Mouse (Mus musculus) heart, embryonic 10.5 days (tissue): ENCODE results near the gene Filip1l. TPM values are rescaled to one million over a fixed set of nuclear protein-coding genes. Genes with fewer than 3 reads are reported as not detected.
A peak's percentile ranks its signal among the peaks of the same experiment; 100 is the strongest.

Experiments used
- DNase-seq: peaks from one replicate; pipeline ENCODE4 v3.0.0-alpha.2; 2017; ENCODE audit warnings: low spot score
- H3K27ac ChIP-seq: fragments of 300-500 bp; sonication (generic); 2 replicates; pipeline ENCODE4 v1.5.1; 2016; ENCODE audit warnings: mild to moderate bottlenecking
- H3K27me3 ChIP-seq: fragments of 300-500 bp; sonication (generic); 2 replicates; pipeline ENCODE4 v1.6.1; 2016; ENCODE audit warnings: mild to moderate bottlenecking; ENCODE audit not compliant: poor library complexity, insufficient read depth, severe bottlenecking
- H3K36me3 ChIP-seq: fragments of 300-500 bp; sonication (generic); 2 replicates; pipeline ENCODE4 v1.6.1; 2016; ENCODE audit warnings: mild to moderate bottlenecking, moderate library complexity
- H3K4me1 ChIP-seq: fragments of 300-500 bp; sonication (generic); 2 replicates; pipeline ENCODE4 v1.6.1; 2016; ENCODE audit warnings: mild to moderate bottlenecking
- H3K4me3 ChIP-seq: fragments of 300-500 bp; sonication (generic); 2 replicates; pipeline ENCODE4 v1.5.1; 2016; ENCODE audit warnings: mild to moderate bottlenecking, moderate library complexity
- H3K9me3 ChIP-seq: fragments of 300-500 bp; sonication (generic); 2 replicates; pipeline ENCODE4 v1.6.1; 2016; ENCODE audit warnings: mild to moderate bottlenecking, moderate library complexity
- WGBS: fragments of 180-500 bp; shearing (Covaris S2); methylation state at CpG from one replicate; pipeline ENCODE4 v1.1.7; 2016; 5-methylcytosine and 5-hydroxymethylcytosine counted together
- polyA plus RNA-seq: library from polyadenylated mRNA; unstranded; fragments of >200 nt; fragmentation: Nextera tagmentation; extraction: Ambion mirVana; gene quantifications from 2 replicates; pipeline ENCODE4 v1.2.1, GENCODE M21; 2016

The Filip1l gene
- polyA plus RNA-seq, 1 experiment from 2014 or later: 20.3 TPM

DNA sequence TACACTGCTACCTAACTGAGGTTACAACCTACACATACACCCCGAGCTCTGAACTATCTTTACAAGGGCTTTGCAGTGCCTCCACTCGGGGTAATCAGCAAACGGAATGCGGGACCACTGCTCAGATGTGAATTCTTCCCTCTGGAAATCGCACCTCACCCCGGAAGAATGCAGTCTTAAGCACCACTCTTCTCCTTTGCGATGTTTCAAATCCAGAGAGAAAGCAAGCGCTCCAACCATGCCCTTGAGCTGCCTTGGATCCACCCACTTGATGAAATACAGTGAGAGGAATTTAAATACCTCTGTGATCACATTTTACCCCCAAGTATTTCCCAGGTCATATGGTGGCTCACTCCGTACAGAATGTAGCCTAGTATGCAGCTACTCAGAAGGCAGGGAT lies 64.1 kb downstream of the Filip1l start:
- Histone ChIP-seq H3K9me3 (no peaks in the 10 kb centered on the region), H3K4me3 (no peak overlapping the region), H3K36me3 (no peaks in the 10 kb centered on the region), H3K27ac (peak overlapping the region; percentile 62; the same call in 1 of the 2 replicates), H3K4me1 (peaks cover 38% of the 10 kb centered on the region), H3K27me3 (no peaks in the 10 kb centered on the region)
- 34% methylated on average over 9 of the region's 9 CpGs for WGBS
- DNase-seq: no peak

GRCm38 (mm10) chr16:57417955-57418354 lies 65.1 kb downstream of the Filip1l start:
- DNase-seq: no peak
- Histone ChIP-seq H3K27me3 (no peaks in the 10 kb centered on the region), H3K9me3 (no peaks in the 10 kb centered on the region), H3K4me1 (peaks cover 42% of the 10 kb centered on the region), H3K27ac (no peak overlapping the region), H3K36me3 (no peaks in the 10 kb centered on the region), H3K4me3 (no peak overlapping the region)
- 79% methylated on average over 1 of the region's 1 CpGs for WGBS

DNA sequence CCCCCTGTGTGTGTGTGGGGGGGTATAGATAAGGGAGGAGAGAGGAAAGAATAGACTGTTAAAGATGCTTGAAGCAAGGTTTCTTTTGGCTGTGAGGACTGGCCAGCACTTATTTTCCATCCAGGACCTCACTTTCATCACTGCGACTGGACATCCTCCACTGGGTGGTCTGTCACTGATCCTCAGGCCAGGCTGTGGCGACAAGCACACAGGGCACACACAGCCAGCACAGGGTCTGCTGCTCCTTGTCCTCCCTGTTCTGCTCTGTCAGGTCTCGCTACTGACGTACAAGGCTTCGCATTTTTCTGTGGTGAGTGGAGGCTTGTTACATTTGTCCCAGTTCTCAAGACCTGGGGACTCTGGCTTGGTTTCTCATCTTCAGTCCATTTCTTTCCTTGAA lies 66.4 kb downstream of the Filip1l start:
- Histone ChIP-seq H3K9me3 (no peaks in the 10 kb centered on the region), H3K27ac (peak overlapping the region; percentile 72), H3K4me3 (no peak overlapping the region), H3K27me3 (no peaks in the 10 kb centered on the region), H3K36me3 (no peaks in the 10 kb centered on the region), H3K4me1 (peaks cover 46% of the 10 kb centered on the region)
- WGBS: 21% methylated on average over 5 of the region's 5 CpGs
- DNase-seq: peak; percentile 78

DNA sequence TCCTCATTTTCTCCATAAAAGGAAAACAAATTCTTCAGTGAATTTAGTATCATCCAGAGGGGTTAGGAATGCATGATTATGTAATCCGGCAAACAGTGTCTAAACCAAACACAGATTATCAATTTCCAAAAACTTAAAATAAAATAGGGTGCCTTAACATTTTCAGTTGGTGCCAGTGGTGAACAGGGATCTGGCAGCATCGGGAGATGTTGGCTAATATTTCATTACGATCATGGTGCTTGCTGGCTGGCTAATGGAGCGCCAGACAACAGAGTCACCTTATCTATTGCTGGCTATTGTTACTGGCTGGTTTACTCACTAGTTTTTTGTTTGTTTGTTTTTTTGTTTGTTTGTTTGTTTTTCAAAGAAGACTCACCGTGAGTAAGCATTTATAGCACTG lies 67.0 kb downstream of the Filip1l start:
- no peaks in the 10 kb centered on the region for H3K27me3 ChIP-seq
- H3K9me3 ChIP-seq: no peaks in the 10 kb centered on the region
- 74% methylated on average over 5 of the region's 5 CpGs for WGBS
- DNase-seq: no peak
- H3K4me1 ChIP-seq: peaks cover 46% of the 10 kb centered on the region
- H3K4me3 ChIP-seq: no peak overlapping the region
- peak overlapping the region; percentile 72; the same call in 1 of the 2 replicates for H3K27ac ChIP-seq
- H3K36me3 ChIP-seq: no peaks in the 10 kb centered on the region

GRCm38 (mm10) chr16:57420773-57421556 lies 68.1 kb downstream of the Filip1l start:
- H3K27me3 ChIP-seq: no peaks in the 10 kb centered on the region
- H3K4me1 ChIP-seq: peaks cover 51% of the 10 kb centered on the region
- WGBS: 40% methylated on average over 8 of the region's 8 CpGs
- DNase-seq: no peak
- no peaks in the 10 kb centered on the region for H3K9me3 ChIP-seq
- H3K4me3 ChIP-seq: no peak overlapping the region
- peak overlapping the region; percentile 64; the same call in 1 of the 2 replicates for H3K27ac ChIP-seq
- no peaks in the 10 kb centered on the region for H3K36me3 ChIP-seq

- Histone ChIP-seq H3K4me1 (peaks cover 49% of the 10 kb centered on the region), H3K9me3 (no peaks in the 10 kb centered on the region), H3K4me3 (no peak overlapping the region), H3K36me3 (no peaks in the 10 kb centered on the region), H3K27ac (peak overlapping the region; percentile 64), H3K27me3 (no peaks in the 10 kb centered on the region)
- no peak for DNase-seq
- 85% methylated on average over 7 of the region's 7 CpGs for WGBS
Observed at GRCm38 (mm10) chr16:57421680-57422417, 69.0 kb downstream of the Filip1l start.

GRCm38 (mm10) chr16:57423001-57423800 lies 70.3 kb downstream of the Filip1l start:
- Histone ChIP-seq H3K4me1 (peaks cover 53% of the 10 kb centered on the region), H3K27me3 (no peaks in the 10 kb centered on the region), H3K36me3 (no peaks in the 10 kb centered on the region), H3K4me3 (no peak overlapping the region), H3K27ac (no peak overlapping the region), H3K9me3 (no peaks in the 10 kb centered on the region)
- DNase-seq: no peak
- WGBS: 65% methylated on average over 6 of the region's 6 CpGs

GRCm38 (mm10) chr16:57426680-57427079 lies 73.8 kb downstream of the Filip1l start:
- WGBS: 78% methylated on average over 10 of the region's 10 CpGs
- Histone ChIP-seq H3K4me1 (peaks cover 40% of the 10 kb centered on the region), H3K9me3 (no peaks in the 10 kb centered on the region), H3K27me3 (no peaks in the 10 kb centered on the region), H3K4me3 (no peak overlapping the region), H3K36me3 (no peaks in the 10 kb centered on the region), H3K27ac (no peak overlapping the region)
- DNase-seq: no peak

GRCm38 (mm10) chr16:57427516-57428285 lies 74.8 kb downstream of the Filip1l start:
- Histone ChIP-seq H3K9me3 (no peaks in the 10 kb centered on the region), H3K27me3 (no peaks in the 10 kb centered on the region), H3K4me1 (peaks cover 37% of the 10 kb centered on the region), H3K4me3 (no peak overlapping the region), H3K36me3 (no peaks in the 10 kb centered on the region), H3K27ac (peak overlapping the region; percentile 31; the same call in 1 of the 2 replicates)
- 56% methylated on average over 7 of the region's 7 CpGs for WGBS
- no peak for DNase-seq

GRCm38 (mm10) chr16:57428977-57429376 lies 76.1 kb downstream of the Filip1l start:
- no peak overlapping the region for H3K27ac ChIP-seq
- peaks cover 29% of the 10 kb centered on the region for H3K4me1 ChIP-seq
- no peak for DNase-seq
- H3K9me3 ChIP-seq: no peaks in the 10 kb centered on the region
- no peaks in the 10 kb centered on the region for H3K27me3 ChIP-seq
- H3K4me3 ChIP-seq: no peak overlapping the region
- 59% methylated on average over 5 of the region's 5 CpGs for WGBS
- H3K36me3 ChIP-seq: no peaks in the 10 kb centered on the region

- no peaks in the 10 kb centered on the region for H3K27me3 ChIP-seq
- H3K36me3 ChIP-seq: no peaks in the 10 kb centered on the region
- peaks cover 21% of the 10 kb centered on the region for H3K4me1 ChIP-seq
- DNase-seq: no peak
- H3K4me3 ChIP-seq: no peak overlapping the region
- no peak overlapping the region for H3K27ac ChIP-seq
- 85% methylated on average over 3 of the region's 3 CpGs for WGBS
- H3K9me3 ChIP-seq: no peaks in the 10 kb centered on the region
Observed at GRCm38 (mm10) chr16:57431294-57431693, 78.4 kb downstream of the Filip1l start.

DNA sequence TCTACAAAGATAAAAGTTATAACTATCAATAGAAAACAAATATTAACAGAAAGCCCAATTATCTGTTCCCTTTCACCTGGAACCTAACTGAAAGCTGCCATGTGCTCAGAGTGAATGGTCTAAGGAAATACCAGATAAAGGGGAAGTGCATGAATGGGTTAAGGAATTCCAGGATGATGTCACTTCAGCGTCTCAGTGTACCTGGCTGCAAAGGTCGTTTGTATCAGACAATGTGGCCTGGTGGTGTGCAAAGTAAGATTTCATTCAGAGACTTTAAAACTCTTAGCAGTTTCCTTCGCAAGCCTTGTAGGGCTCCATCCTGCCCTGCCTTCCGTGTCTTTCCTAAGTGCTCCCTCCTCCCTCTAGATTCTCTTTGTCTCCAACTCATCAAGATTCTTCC lies 80.3 kb downstream of the Filip1l start:
- 67% methylated on average over 4 of the region's 4 CpGs for WGBS
- no peaks in the 10 kb centered on the region for H3K9me3 ChIP-seq
- no peak overlapping the region for H3K4me3 ChIP-seq
- DNase-seq: no peak
- H3K4me1 ChIP-seq: peaks cover 6% of the 10 kb centered on the region
- no peaks in the 10 kb centered on the region for H3K27me3 ChIP-seq
- H3K36me3 ChIP-seq: no peaks in the 10 kb centered on the region
- no peak overlapping the region for H3K27ac ChIP-seq
